In the genomic region with DNA sequence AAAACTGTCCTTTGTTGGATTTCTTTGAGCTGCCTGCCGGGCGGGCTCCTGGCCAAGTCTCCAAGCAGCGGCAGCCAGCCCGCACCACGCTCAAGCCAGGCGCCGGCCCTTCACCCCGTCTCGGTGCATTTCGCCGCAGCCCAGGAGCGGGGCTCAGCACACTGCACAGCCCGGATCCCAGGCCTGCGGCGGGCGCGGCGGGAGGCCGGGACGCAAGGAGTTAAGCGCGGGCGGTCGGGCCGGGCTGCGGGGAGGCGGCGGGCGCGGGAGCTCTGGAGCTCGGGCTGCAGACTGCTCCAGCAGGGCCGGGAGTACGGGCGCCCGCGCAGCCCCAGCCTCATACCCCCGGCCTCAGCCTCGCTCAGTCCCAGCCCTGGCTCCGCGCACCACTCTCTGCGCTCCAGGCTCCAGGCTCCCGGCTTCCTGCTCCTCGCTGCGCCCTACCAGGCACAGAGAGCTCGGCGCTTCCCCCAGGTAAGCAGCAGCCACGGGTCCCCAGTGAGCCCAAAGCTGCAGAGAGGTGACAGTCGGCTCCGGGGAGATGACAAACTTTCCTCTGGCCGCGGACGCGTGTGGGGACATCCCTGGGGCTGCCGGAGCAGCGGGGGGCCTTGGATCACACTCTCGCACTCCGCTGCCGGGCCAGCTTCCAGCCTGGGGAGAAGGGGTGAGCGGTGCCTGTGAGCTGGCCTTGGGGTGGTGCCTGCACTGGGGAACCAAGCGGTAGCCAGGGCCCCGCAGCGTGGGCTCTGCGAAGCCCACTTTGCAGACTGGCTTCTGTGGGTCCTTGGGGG, we compare ENCODE assay signal across 8 mouse cellular contexts. TPM values are rescaled to one million over a fixed set of nuclear protein-coding genes. Genes with fewer than 3 reads are reported as not detected.
A peak's percentile ranks its signal among the peaks of the same experiment; 100 is the strongest.
DNase-seq lines count a peak whose midpoint lies in the region; ATAC-seq lines count a peak whose summit lies in the region.

No protein-coding gene starts in this region.

- peak; percentile 18 for DNase-seq in ovary, postnatal 10 days (ENCODE audit: low spot score)
- no peak for DNase-seq in ovary, adult 18-20 months (ENCODE audit: low spot score)
- DNase-seq in cerebellum, postnatal 25 days, result peak; percentile 88 to 90
- peak; percentile 16 for DNase-seq in gastrocnemius, postnatal 25 days
- peak; percentile 10 to 41 for DNase-seq in kidney, postnatal 25 days
- DNase-seq in lung, postnatal 10 days, result peak; percentile 44
- peak; percentile 80 for DNase-seq in right cerebral cortex, postnatal 25 days

- ATAC-seq in megakaryocyte-erythroid progenitor cell, adult 5-6 weeks (replicated peaks; ENCODE audit: low FRiP score, low TSS enrichment, poor library complexity, severe bottlenecking), result no peak

RNA-seq across cellular contexts. Expression of a gene that starts 0.5 kb away (rescaled TPM):
- under 1 TPM; 0.31 to 0.46 TPM for total RNA-seq in gastrocnemius, postnatal 25 days (2021)
- total RNA-seq in megakaryocyte-erythroid progenitor cell, adult 5-6 weeks (2014; fragmentation: Nextera tagmentation), result not detected in 2 replicates
- not detected in 2 replicates for total RNA-seq in megakaryocyte-erythroid progenitor cell, adult 5-6 weeks (2017)
